11 mouse cellular contexts compared by ENCODE assay signal in the genomic region with DNA sequence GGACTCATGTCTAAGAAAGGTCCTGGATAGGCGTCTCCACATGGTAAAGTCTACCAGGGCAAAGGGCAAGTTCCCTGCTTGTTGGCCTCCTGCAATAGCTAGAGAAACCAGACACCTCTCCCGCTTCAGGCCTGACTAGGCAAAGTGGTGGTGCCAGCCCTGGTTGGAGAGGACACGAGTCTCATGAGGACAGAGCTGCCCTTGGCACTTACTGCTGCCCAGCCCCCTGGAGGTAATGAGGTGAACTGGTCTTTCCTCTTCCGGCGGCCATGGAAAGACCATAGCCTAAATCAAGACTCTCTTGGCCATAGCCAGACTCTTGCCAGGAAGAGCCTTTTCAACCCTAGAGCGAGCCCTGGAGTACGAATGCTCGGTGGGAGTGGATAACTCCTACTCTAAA. TPM values are rescaled to one million over a fixed set of nuclear protein-coding genes. Genes with fewer than 3 reads are reported as not detected.
DNase-seq lines count a peak whose midpoint lies in the region; ATAC-seq and TF ChIP-seq lines count a peak whose summit lies in the region.
"Had no signal": no experiment of that assay in that cellular context is flagged by ENCODE, and none has a peak within 500 bp of the region (broad histone marks: within the 10 kb centered on the region; RNA-seq: fewer than 3 reads in every experiment).

No protein-coding gene starts in this region.

- no peak for TF ChIP-seq POLR2A in kidney, adult 2 months (IDR thresholded peaks at IDR 0.05; ENCODE audit: low read depth, low read length)

- peaks cover 6% of the 10 kb centered on the region; the same call in 1 of the 2 replicates for H3K4me1 ChIP-seq in kidney, adult 2 months (ENCODE audit: control insufficient read depth, insufficient read depth, low read length)
- H3K4me1 ChIP-seq in brown adipose tissue, adult 24 weeks (ENCODE audit: control insufficient read depth, insufficient read depth, insufficient read length, low read length), result peaks cover 3% of the 10 kb centered on the region; the same call in 1 of the 2 replicates

- WGBS in kidney, adult 2 months, result 66% methylated on average over 8 of the region's 8 CpGs

- no peak; the same call in 1 of the 2 replicates for TF ChIP-seq CTCF in kidney, adult 2 months (conservative IDR thresholded peaks at IDR 0.05; ENCODE audit: insufficient read depth, insufficient read length, low read depth, low read length)

- H3K27me3 ChIP-seq in kidney, adult 2 months (replicated peaks; ENCODE audit: control insufficient read depth, insufficient read depth, low read length), result no peaks in the 10 kb centered on the region

- no peaks in the 10 kb centered on the region for H3K36me3 ChIP-seq in kidney, adult 2 months (ENCODE audit: control insufficient read depth, insufficient read depth, low read length)

- H3K27ac ChIP-seq in kidney, adult 2 months (ENCODE audit: insufficient read depth, low read depth, low read length), result no peak overlapping the region
- H3K27ac ChIP-seq in brown adipose tissue, adult 24 weeks (replicated peaks; ENCODE audit: low read depth, low read length), result peak overlapping the region; percentile 57
- H3K27ac ChIP-seq: macrophage had no signal

- no peak overlapping the region for H3K4me3 ChIP-seq in kidney, adult 2 months (ENCODE audit: insufficient read depth, low read depth, low read length)
- no peak overlapping the region for H3K4me3 ChIP-seq in brown adipose tissue, adult 24 weeks (ENCODE audit: insufficient read depth, low read depth, low read length)

- peak; percentile 78 for DNase-seq in kidney, adult 2 months
- DNase-seq in kidney, postnatal 14 days, result no peak
- peak; percentile 43 to 58 for DNase-seq in cerebellum, postnatal 14 days
- no peak for DNase-seq in ovary, postnatal 14 days (ENCODE audit: low spot score)
- DNase-seq: adrenal gland, postnatal 36 days; spleen, adult 18-20 months; thymus, postnatal 25 days had no signal

- 0 out of 2 replicates have a peak, but pooled peaks have one; percentile 17 for ATAC-seq in granulocyte monocyte progenitor cell, adult 5-6 weeks (replicated peaks; ENCODE audit: poor library complexity, severe bottlenecking)
- no peak for ATAC-seq in frontal cortex, adult (ENCODE audit: low TSS enrichment)

RNA-seq across cellular contexts. Expression of a gene that starts 1.7 kb away (rescaled TPM):
- polyA plus RNA-seq in kidney, adult 2 months (2012; rRNA removed), result 23.1 and 29.3 TPM in 2 replicates
- polyA plus RNA-seq in brown adipose tissue, adult 24 weeks (2012; ENCODE audit: insufficient read depth, insufficient read length, missing spikeins), result 0.91 and 2.4 TPM in 2 replicates
- 6.7 and 6.8 TPM in 2 replicates for total RNA-seq in granulocyte monocyte progenitor cell, adult 5-6 weeks (2014; fragmentation: Nextera tagmentation)
- total RNA-seq in granulocyte monocyte progenitor cell, adult 5-6 weeks (2017), result 1.1 and 1.5 TPM in 2 replicates

RNA-seq across cellular contexts. Expression of a gene that starts 11.4 kb away (rescaled TPM):
- 7.0 and 7.1 TPM in 2 replicates for polyA plus RNA-seq in kidney, adult 2 months (2012; rRNA removed)
- 3.5 and 4.8 TPM in 2 replicates for polyA plus RNA-seq in brown adipose tissue, adult 24 weeks (2012; ENCODE audit: insufficient read depth, insufficient read length, missing spikeins)
- 5.0 and 5.8 TPM in 2 replicates for total RNA-seq in granulocyte monocyte progenitor cell, adult 5-6 weeks (2014; fragmentation: Nextera tagmentation)
- 3.5 and 3.9 TPM in 2 replicates for total RNA-seq in granulocyte monocyte progenitor cell, adult 5-6 weeks (2017)

RNA-seq across cellular contexts. Expression of a gene that starts 14.0 kb away (rescaled TPM):
- polyA plus RNA-seq in kidney, adult 2 months (2012; rRNA removed), result 37.7 and 38.7 TPM in 2 replicates
- 2.7 and 3.9 TPM in 2 replicates for polyA plus RNA-seq in brown adipose tissue, adult 24 weeks (2012; ENCODE audit: insufficient read depth, insufficient read length, missing spikeins)
- total RNA-seq in granulocyte monocyte progenitor cell, adult 5-6 weeks (2014; fragmentation: Nextera tagmentation), result not detected in 2 replicates
- total RNA-seq in granulocyte monocyte progenitor cell, adult 5-6 weeks (2017), result not detected in 2 replicates

RNA-seq across cellular contexts. Expression of a gene that starts 26.3 kb away (rescaled TPM):
- 18.4 and 25.7 TPM in 2 replicates for polyA plus RNA-seq in kidney, adult 2 months (2012; rRNA removed)
- polyA plus RNA-seq in brown adipose tissue, adult 24 weeks (2012; ENCODE audit: insufficient read depth, insufficient read length, missing spikeins), result 5.8 and 10.1 TPM in 2 replicates
- total RNA-seq in granulocyte monocyte progenitor cell, adult 5-6 weeks (2014; fragmentation: Nextera tagmentation), result 1.9 and 4.4 TPM in 2 replicates
- total RNA-seq in granulocyte monocyte progenitor cell, adult 5-6 weeks (2017), result 2.0 and 3.4 TPM in 2 replicates

RNA-seq across cellular contexts. Expression of a gene that starts 44.3 kb away (rescaled TPM):
- 43.2 and 55.0 TPM in 2 replicates for polyA plus RNA-seq in kidney, adult 2 months (2012; rRNA removed)
- 99.2 and 140 TPM in 2 replicates for polyA plus RNA-seq in brown adipose tissue, adult 24 weeks (2012; ENCODE audit: insufficient read depth, insufficient read length, missing spikeins)
- total RNA-seq in granulocyte monocyte progenitor cell, adult 5-6 weeks (2014; fragmentation: Nextera tagmentation), result 258 and 273 TPM in 2 replicates
- total RNA-seq in granulocyte monocyte progenitor cell, adult 5-6 weeks (2017), result 264 and 296 TPM in 2 replicates

Comparison
In these comparisons a context has a peak if more than half of its experiments do, and no peak if none do; other contexts are left out.
1. DNase-seq: peak in kidney, adult 2 months (single experiment) and cerebellum, postnatal 14 days (2 of 2); none in kidney, postnatal 14 days (single experiment) and ovary, postnatal 14 days (single experiment).